Comparison of ENCODE assay signal across 9 mouse cellular contexts in genomic region chr5:30849891-30850555, GRCm38 (mm10). TPM values are rescaled to one million over a fixed set of nuclear protein-coding genes. Genes with fewer than 3 reads are reported as not detected.
DNase-seq lines count a peak whose midpoint lies in the region; ATAC-seq and TF ChIP-seq lines count a peak whose summit lies in the region.
"Had no signal": no experiment of that assay in that cellular context is flagged by ENCODE, and none has a peak within 500 bp of the region (broad histone marks: within the 10 kb centered on the region; RNA-seq: fewer than 3 reads in every experiment).

No protein-coding gene starts in this region.

- ATAC-seq in lung, postnatal 0 days, result peak; percentile 97

- no peaks in the 10 kb centered on the region for H3K36me3 ChIP-seq in lung, postnatal 0 days (ENCODE audit: insufficient read depth, low read length)

- H3K27ac ChIP-seq in lung, postnatal 0 days (ENCODE audit: low read length), result peak overlapping the region; percentile 92

- H3K9ac ChIP-seq in lung, postnatal 0 days (replicated peaks; ENCODE audit: low read depth), result no peak overlapping the region

- no peak for TF ChIP-seq CTCF in lung, postnatal 0 days (IDR thresholded peaks at IDR 0.05)

- peaks cover 5% of the 10 kb centered on the region; the same call in 1 of the 2 replicates for H3K4me1 ChIP-seq in lung, postnatal 0 days (ENCODE audit: insufficient read depth, low read depth, low read length)

- H3K9me3 ChIP-seq in lung, postnatal 0 days (ENCODE audit: low read length), result no peaks in the 10 kb centered on the region

- 31% methylated on average over 6 of the region's 6 CpGs for WGBS in lung, postnatal 0 days

- TF ChIP-seq EP300 in lung, postnatal 0 days (IDR thresholded peaks at IDR 0.05), result peak; percentile 84

- no peaks in the 10 kb centered on the region for H3K27me3 ChIP-seq in lung, postnatal 0 days (replicated peaks; ENCODE audit: insufficient read depth, low read length)

- DNase-seq in 3134 (ENCODE audit: extremely low read depth, insufficient read length, low spot score) (peak; percentile 82), R1 (ENCODE audit: low read depth, low spot score) (peak; percentile 57), adipocyte (ENCODE audit: low spot score) (no peak)
- peak; percentile 55 to 78 for DNase-seq in kidney, adult 8-10 months
- DNase-seq in lung, postnatal 0 days (ENCODE audit: low spot score), result peak; percentile 96
- no peak for DNase-seq in ovary, postnatal 36 days (ENCODE audit: low spot score)
- no peak for DNase-seq in spleen, postnatal 10 days (ENCODE audit: low spot score in 2 of 2)
- DNase-seq in layer of hippocampus, postnatal 36 days, result no peak
- DNase-seq: midbrain, embryonic 14.5 days had no signal

- no peak overlapping the region for H3K4me2 ChIP-seq in lung, postnatal 0 days (replicated peaks; ENCODE audit: low read depth, low read length)

- no peak overlapping the region for H3K4me3 ChIP-seq in lung, postnatal 0 days (ENCODE audit: low read depth, low read length)

RNA-seq across cellular contexts. Expression of gene Tmem214, which starts 17.8 kb away (rescaled TPM):
- 58.2 and 63.8 TPM in 2 replicates for polyA plus RNA-seq in lung, postnatal 0 days (2015; fragmentation: Nextera tagmentation; extraction: Ambion mirVana)
- total RNA-seq in layer of hippocampus, postnatal 36 days (2021), result 10 to 100 TPM; 67.5 to 80.3 TPM

RNA-seq across cellular contexts. Expression of gene Mapre3, which starts 35.6 kb away (rescaled TPM):
- polyA plus RNA-seq in lung, postnatal 0 days (2015; fragmentation: Nextera tagmentation; extraction: Ambion mirVana), result 23.2 and 27.2 TPM in 2 replicates
- 100 to 1,000 TPM; 239 to 251 TPM for total RNA-seq in layer of hippocampus, postnatal 36 days (2021)

RNA-seq across cellular contexts. Expression of gene Agbl5, which starts 38.5 kb away (rescaled TPM):
- polyA plus RNA-seq in lung, postnatal 0 days (2015; fragmentation: Nextera tagmentation; extraction: Ambion mirVana), result 9.9 and 10.2 TPM in 2 replicates
- 10 to 100 TPM; 12.8 to 17.3 TPM for total RNA-seq in layer of hippocampus, postnatal 36 days (2021)

RNA-seq across cellular contexts. Expression of gene Ost4, which starts 57.6 kb away (rescaled TPM):
- polyA plus RNA-seq in lung, postnatal 0 days (2015; fragmentation: Nextera tagmentation; extraction: Ambion mirVana), result 340 and 365 TPM in 2 replicates
- total RNA-seq in layer of hippocampus, postnatal 36 days (2021), result 10 to 100 TPM; 97.4 to 99.4 TPM

Comparison
In these comparisons a context has a peak if more than half of its experiments do, and no peak if none do; other contexts are left out.
1. DNase-seq: peak in 3134 (single experiment), R1 (single experiment), kidney, adult 8-10 months (2 of 2) and lung, postnatal 0 days (single experiment); none in ovary, postnatal 36 days (single experiment), adipocyte (single experiment), spleen, postnatal 10 days (0 of 2) and layer of hippocampus, postnatal 36 days (0 of 2).